Comparison of ENCODE assay signal across 9 mouse cellular contexts in genomic region chr7:24974893-24975595, GRCm38 (mm10). TPM values are rescaled to one million over a fixed set of nuclear protein-coding genes. Genes with fewer than 3 reads are reported as not detected.
DNase-seq lines count a peak whose midpoint lies in the region.
"Had no signal": no experiment of that assay in that cellular context is flagged by ENCODE, and none has a peak within 500 bp of the region (broad histone marks: within the 10 kb centered on the region; RNA-seq: fewer than 3 reads in every experiment).

No protein-coding gene starts in this region.

- DNase-seq in gastrocnemius, adult 18-20 months (ENCODE audit: low spot score) = peak; percentile 21
- no peak for DNase-seq in gastrocnemius, adult 8-10 months (ENCODE audit: low spot score in 2 of 2)
- DNase-seq in thymus, postnatal 0 days (ENCODE audit: low spot score) = peak; percentile 60
- DNase-seq in thymus, adult 18-20 months = no peak
- DNase-seq in cerebellum, postnatal 25 days = peak; percentile 48 to 67
- peak; percentile 27 for DNase-seq in large intestine, adult 2 months (ENCODE audit: low read depth, low spot score)
- peak; percentile 81 for DNase-seq in naive thymus-derived CD4-positive, alpha-beta T cell, adult 2 months (ENCODE audit: low read depth)
- no peak for DNase-seq in frontal cortex, postnatal 25 days (ENCODE audit: low spot score in 2 of 2)

- 32% methylated on average over 9 of the region's 9 CpGs for WGBS in large intestine, adult 2 months

RNA-seq across cellular contexts. Expression of gene Rabac1, which starts 2.5 kb away (rescaled TPM):
- total RNA-seq in gastrocnemius, adult 18-20 months (2021) = 100 to 1,000 TPM; 222 to 264 TPM
- total RNA-seq in gastrocnemius, adult 8-10 months (2022) = 100 to 1,000 TPM; 255 to 297 (median 267) TPM
- polyA plus RNA-seq in thymus, postnatal 0 days (2015; fragmentation: Nextera tagmentation; extraction: Ambion mirVana) = 220 and 236 TPM in 2 replicates
- polyA plus RNA-seq in large intestine, adult 2 months (2012; rRNA removed) = 189 and 214 TPM in 2 replicates

RNA-seq across cellular contexts. Expression of gene Atp1a3, which starts 30.7 kb away (rescaled TPM):
- under 1 TPM; 0.17 to 0.23 TPM for total RNA-seq in gastrocnemius, adult 18-20 months (2021)
- total RNA-seq in gastrocnemius, adult 8-10 months (2022) = under 1 TPM; 0.25 to 0.58 (median 0.46) TPM
- 1.7 TPM in 2 replicates for polyA plus RNA-seq in thymus, postnatal 0 days (2015; fragmentation: Nextera tagmentation; extraction: Ambion mirVana)
- 1.8 and 3.3 TPM in 2 replicates for polyA plus RNA-seq in large intestine, adult 2 months (2012; rRNA removed)

RNA-seq across cellular contexts. Expression of gene Gm4881, which starts 30.8 kb away (rescaled TPM):
- total RNA-seq in gastrocnemius, adult 18-20 months (2021) = not detected
- not detected for total RNA-seq in gastrocnemius, adult 8-10 months (2022)
- polyA plus RNA-seq in thymus, postnatal 0 days (2015; fragmentation: Nextera tagmentation; extraction: Ambion mirVana) = not detected in 2 replicates
- not detected in 2 replicates for polyA plus RNA-seq in large intestine, adult 2 months (2012; rRNA removed)
- total RNA-seq: layer of hippocampus, postnatal 25 days had no signal

Comparison
In these comparisons a context has a peak if more than half of its experiments do, and no peak if none do; other contexts are left out.
1. DNase-seq: peak in gastrocnemius, adult 18-20 months (single experiment), thymus, postnatal 0 days (single experiment), cerebellum, postnatal 25 days (2 of 2), large intestine, adult 2 months (single experiment) and naive thymus-derived CD4-positive, alpha-beta T cell, adult 2 months (single experiment); none in gastrocnemius, adult 8-10 months (0 of 2), thymus, adult 18-20 months (0 of 2) and frontal cortex, postnatal 25 days (0 of 2).